Mouse (Mus musculus): ENCODE data around the gene Grhl3.
A peak's percentile ranks its signal among the peaks of the same experiment; 100 is the strongest.
"Not testable (repeated sequence)": the region's sequence is repeated elsewhere in the genome, so short reads cannot be mapped to it uniquely, and the experiment has no call there.

Gene Grhl3

DNA sequence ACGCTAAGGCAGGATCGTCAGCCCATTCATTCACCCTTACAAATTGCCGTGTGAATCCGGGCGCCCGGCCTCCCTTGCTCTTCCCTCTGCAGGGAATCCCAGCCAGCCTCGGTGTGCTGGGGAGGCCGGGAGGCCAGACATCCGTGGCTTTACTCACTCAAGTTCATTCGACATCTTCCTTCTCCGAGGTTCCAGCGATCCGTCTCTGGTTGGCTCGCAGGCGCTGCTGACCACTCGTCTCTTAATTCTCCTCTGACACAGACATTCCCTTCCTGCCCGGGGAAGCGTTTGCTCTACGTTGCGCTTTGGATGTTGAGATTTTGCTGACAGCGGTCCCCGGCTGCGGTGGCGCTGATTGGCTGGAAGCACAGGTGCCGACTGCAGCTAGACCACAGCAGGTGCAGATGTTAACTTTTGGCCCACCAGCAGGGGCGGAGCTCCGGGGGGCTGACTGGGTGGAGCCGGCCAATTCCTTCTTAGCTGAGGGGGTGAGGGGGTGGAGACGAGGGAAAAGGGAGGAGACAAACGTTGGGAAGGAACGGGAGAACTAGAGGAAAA, at the start of gene Grhl3:
TSS of gene Grhl3 (minus strand) at position 380 of the 558 bp plus-strand sequence.
- DNase-seq = peak; percentile 40

DNA sequence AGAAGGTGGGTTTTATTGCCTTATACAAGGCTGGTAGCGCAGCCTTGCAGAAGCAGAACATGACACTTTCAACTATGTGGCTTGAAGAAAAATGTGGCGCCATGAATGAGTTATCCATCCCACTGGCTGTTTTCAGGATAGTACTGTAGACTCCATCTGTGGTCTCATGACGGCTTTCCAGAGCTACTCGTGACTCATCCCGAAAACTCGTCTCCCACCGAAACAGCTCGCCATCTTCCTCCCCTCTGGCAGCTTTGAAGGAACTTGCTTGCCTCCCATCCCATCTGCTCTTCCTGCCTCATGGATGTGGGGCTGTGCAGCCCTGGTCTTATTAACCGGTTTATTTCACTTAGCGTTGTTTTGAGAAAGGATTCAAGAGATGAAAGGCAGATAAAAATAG, 48.9 kb upstream of the Grhl3 start:
- no peak for DNase-seq

DNA sequence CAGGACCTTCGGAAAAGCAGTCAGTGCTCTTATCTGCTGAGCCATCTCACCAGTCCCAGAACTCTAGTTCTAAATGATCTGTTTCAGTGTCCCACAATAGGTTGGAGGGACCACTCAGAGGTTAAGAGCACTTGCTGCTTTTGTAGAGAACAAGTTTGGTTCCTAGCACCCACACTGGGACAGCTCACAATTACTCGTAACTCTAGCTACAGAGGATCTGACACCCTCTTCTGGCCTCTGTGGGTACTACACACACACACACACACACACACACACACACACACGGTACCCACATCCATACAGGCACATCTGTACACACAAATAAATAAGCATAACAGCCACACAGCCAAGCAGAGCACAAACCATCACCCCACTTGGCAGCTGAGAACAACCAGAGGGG, 47.0 kb upstream of the Grhl3 start:
- DNase-seq = no peak

DNA sequence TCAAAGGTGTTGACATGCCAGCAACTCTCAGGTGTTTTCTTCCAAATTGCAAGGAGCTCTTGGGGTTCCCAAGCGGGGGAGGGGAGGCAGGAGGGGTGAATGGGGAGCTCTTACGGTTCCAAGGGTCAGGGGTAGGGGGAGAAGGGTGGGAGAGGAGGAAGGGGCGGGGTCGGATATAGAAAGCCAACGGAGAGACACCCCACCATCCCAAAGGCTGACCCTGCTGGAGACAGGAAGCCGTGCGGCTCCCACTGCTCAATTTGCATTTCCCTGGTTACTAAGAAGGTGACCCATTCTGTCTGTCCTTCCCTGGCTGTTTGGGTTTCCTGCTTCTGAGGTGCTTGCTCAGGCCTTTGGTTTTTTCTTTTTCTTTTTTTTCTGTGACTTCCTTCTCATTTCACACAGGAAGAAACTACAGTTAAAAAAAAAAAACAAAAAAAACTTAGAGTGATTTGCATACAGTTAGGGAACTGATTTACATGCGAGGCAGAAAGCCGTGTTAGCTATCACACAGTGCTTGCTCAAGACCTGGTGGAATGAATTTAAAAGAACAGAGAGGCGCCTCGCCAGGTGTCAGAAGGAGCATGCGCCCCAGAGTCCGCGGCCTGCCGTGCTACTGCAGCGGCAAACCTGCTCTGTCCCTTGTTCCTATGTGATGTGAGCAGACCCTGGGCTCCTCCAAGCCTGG, 44.5 kb upstream of the Grhl3 start:
- DNase-seq = no peak

DNA sequence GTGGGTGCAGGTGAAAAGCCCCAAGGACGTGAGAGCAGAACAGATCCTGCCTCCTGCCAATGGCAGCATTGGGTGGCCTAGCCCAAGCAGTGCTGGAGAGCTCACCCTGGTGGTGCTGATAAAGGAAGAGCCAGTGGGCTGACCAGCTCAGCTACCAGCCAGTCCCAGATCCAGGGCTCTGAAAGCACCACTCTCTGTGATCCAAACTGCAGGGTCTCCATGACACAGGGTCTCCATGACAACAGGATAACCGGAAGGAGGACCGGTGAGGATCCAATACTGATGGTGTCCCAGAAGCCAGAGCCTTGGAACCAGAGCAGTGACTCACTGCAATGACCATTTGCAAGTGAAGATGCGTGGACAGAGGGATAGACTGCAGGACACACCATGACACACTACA, 43.6 kb upstream of the Grhl3 start:
- DNase-seq = no peak

DNA sequence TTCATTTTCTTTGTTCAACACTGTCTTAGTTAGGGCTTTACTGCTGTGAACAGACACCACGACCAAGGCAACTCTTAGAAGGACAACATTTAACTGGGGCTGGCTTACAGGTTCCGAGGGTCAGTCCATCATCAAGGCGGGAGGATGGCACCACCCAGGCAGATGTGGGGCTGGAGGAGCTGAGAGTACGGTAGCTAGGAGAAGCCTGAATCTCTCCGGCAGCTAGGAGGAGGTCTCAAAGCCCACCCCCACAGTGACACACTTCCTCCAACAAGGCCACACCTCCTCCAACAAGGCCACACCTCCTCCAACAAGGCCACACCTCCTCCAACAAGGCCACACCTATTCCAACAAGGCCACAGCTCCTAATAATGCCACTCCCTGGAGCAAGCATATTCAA, 41.9 kb upstream of the Grhl3 start:
- not testable (repeated sequence) for DNase-seq

DNA sequence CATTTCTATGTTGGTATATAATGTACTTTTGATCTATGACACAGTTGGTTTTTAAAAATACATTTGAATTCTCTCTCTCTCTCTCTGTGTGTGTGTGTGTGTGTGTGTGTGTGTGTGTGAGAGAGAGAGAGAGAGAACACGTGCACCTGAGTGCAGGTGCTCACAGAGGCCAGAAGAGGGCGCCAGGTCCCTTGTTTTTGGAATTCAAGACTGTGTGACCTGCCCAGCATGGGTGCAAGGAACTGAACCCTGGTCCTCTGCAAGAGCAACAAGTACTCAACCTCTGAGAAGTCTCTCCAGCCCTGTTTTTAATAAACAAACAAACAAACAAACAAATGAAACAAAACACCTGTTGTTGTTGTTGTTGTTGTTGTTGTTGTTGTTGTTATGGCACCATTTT, 36.6 kb upstream of the Grhl3 start:
- no peak for DNase-seq

DNA sequence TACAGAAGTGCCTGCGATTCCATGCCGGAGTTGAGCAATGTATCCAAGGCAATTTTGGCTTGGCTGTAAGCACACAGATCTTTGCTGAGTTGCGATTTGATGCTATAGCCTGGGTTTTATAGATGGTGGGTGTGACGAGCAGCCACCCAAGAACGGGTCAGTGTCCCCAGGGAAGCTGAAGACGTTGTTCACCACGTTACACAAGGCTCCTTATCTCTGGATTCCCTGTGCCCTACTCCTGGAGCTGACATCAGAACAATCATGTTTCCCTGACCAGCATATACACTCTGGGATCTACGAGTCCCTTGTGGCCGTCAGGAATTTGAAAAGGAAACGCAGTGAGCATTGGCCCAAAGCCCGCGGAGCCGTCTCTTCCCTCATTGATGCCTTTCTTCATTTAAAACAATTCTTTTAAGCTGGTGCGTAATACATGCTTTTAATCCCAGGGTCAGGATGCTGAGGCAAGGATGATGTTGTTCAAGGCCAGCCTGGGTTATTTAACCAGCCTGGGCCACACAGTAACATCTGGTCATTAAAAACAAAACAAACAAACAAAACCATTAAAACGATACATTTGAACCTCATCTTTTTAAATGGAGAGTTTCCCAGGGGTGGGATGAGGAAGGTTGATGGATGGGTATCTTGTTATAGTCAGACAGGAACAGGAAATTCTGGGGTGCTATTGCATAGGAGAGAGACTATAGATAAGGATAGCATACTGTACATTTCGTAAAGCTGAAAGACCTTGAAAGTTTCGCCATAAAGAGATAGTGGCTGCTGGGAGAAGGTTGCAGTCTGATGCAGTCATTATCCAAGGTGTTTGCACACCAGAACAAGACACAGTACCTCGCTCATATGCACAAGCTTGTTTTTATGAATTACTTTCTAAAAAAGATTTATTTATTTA, 34.8 kb upstream of the Grhl3 start:
- no peak for DNase-seq

DNA sequence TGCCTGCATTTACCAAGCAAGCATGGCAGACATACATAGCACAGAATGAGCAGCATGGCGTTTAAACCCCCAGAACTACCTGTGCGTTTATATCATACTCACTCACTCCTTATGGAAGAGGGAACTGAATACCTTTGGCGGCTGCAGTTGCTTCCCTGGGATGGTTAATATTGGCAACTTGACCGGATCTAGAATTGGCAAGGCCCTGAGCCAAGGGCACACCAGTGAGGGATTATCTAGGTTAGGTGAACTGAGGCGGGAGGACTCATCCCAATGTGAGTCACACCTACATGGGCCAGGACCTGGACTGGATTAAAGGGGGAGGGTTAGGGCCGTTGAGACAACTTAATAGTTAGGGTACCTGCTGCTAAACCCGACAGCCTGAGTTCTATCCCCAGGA, 32.8 kb upstream of the Grhl3 start:
- no peak for DNase-seq

DNA sequence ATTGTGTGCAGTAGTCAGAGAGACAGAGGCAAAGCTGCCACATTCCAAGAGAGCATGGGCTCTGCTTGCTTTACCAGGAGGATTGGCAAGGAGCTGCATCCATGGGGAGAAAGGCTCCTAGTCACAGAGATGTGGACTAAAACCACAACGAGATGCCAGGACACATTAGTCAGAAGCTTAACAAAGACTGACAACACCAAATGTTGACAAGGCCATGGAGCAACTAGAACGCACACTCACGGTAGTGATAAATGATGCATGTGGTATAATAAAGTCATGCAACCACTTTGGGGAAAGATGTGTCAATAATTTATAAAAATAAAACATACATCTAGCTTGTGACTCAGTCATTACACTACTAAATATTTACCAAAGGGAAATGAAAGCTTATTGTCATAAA, 28.1 kb upstream of the Grhl3 start:
- DNase-seq = no peak

DNA sequence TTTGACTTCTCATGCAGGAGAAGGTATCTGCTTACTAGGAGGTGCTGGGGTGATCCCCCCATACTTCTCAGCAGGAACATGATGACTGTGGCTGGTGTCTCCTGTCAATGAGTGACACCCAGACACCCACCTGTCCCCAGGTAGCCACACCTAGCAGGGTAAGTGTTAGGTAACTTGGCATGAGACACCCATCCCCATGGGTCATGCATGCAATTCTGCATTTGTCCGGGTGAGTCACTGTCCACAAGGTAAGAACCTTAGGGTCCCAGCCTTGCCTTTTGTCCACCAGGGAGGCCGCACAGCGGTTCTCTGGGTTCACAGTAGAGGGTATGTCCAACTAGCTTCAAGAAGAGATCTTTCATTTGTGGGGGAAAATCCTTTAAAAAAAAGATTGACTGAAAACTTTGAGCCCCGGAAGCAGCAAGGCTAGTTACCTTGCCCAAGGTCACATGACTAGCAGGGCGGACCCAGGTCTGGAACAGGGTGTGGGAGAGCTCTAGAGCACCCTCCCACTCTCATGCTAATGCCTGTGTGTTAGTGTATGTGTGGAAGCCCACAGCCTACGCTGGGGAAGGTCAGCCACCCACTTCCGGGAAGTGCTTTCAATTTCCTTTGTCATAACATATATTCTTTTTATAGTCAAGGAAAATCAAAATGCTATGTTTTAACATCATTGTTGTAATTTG, 26.2 kb upstream of the Grhl3 start:
- no peak for DNase-seq

DNA sequence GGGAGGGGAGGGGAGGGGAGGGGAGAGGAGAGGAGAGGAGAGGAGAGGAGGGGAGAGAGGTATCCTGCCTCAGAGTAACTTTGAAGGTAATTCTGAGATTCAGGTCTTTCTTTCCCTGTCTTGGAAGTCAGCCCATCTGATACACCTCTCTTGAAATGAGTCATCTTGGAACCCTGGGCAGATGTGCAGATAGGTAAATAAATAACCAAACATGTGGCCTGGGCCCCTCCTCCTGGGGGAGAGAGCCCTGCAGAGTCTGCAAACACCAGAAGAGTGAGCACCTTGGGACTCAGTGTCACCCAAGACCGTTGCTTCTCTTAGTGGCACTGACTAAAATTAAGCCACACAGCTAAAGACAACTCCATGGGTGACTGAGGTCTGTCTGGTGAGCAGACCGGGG, 25.6 kb upstream of the Grhl3 start:
- DNase-seq = no peak

DNA sequence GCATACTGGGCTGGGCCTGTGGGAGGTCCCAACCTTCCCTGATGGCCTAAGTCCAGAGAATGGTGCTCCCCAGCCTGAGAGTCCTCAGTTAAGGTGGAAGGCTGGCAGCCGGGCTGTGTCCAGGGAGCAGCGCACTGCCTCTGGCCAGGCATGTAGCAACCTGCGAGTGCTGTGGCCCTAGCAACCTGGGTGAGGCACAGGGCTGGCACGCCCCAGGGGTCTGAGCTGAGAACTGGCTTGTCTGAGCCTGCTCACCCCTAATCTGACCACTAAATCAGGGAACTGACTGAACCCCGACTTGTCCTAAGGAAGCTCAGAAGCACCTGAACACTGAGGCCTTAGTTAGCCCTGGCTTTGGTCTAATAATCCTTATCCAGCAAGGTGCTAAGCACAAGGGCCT, 24.1 kb upstream of the Grhl3 start:
- DNase-seq = no peak

DNA sequence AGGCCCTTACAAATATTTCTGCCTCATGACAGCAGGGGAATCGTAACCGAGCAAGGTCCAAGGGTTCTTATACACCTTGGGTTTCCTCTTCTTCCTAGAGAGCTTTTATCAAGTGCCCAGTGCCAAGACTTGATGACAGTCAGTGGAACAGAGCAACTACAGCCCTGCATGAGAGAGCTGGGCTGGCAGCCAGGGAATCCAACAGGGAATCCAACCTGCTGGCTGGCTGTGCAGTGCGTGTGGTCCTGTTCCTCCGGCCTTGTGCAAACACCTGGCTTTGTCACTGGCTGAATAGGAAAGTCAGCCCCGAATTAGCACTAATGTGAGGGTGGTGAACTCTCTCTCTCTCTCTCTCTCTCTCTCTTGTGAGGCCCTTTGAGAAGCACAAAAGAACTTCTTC, 22.5 kb upstream of the Grhl3 start:
- DNase-seq = peak; percentile 37

DNA sequence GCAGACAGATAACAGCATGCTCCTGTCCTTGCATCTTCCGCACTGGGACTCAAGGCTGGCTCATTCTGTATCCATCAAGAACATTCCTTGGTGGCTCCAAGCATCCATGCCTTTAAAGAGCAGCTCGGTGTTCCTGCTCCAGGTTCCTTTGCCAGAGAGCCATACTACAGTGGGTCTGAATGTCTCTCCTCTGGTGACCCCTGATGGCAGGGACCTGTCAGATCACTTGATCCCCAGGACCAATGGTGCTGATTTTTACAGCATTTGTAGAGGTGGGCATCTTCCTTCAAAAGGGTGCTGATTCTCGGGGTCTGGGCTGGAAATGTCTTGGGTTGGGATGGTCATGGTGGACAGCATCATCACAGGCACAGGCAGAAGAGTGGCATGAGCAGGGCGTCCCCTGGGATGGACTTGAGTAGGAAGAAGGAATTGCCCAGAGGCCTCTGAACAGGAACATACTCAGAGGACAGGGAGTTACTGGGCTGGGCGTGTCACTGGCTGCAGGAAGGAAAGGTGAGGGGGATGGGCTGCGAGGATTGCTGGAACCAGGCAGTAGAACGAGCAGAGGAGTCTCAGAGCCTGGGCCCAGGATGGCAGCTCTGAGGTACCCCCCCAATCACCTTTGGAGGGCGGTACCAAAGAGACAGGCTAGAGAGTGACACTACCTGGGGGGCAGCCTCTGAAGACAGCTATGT, 18.3 kb upstream of the Grhl3 start:
- DNase-seq = no peak

DNA sequence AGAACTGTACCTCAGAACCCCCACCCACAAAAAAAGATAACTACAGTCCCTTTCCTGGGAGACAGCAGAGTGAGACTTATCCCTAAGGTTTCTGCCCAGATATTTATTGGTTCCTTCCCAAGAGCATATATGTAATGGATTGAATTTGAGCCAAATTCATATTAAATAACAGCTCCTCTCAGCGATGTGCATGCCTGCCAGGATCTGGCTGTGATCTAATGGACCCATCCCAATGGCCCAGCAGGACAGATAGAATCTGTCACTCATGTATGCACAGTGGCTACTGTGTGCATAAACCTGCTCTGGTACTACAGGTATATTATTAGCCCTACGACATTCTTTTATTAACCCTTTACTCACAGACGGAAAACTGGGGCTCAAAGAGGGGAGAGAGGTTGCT, 17.7 kb upstream of the Grhl3 start:
- DNase-seq = no peak

DNA sequence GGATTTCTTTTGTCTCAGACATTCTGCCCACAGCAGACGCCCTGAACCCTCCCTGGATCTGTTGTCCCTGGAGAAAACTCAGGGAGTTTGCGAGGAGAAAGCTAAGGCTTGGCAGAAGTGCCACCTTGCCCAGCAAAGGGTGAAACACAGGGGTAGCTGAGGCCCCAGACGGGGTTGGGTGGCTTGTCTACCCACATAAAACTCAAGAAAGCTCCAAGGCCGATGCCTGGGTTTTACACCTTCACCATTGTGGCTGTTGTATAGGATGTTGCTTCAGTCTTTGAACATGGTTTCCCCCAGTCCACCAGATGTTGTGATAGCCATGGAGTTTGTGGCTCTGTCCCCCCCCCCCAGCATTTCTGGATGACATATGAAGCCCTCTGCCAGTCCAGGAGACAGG, 11.4 kb upstream of the Grhl3 start:
- no peak for DNase-seq

DNA sequence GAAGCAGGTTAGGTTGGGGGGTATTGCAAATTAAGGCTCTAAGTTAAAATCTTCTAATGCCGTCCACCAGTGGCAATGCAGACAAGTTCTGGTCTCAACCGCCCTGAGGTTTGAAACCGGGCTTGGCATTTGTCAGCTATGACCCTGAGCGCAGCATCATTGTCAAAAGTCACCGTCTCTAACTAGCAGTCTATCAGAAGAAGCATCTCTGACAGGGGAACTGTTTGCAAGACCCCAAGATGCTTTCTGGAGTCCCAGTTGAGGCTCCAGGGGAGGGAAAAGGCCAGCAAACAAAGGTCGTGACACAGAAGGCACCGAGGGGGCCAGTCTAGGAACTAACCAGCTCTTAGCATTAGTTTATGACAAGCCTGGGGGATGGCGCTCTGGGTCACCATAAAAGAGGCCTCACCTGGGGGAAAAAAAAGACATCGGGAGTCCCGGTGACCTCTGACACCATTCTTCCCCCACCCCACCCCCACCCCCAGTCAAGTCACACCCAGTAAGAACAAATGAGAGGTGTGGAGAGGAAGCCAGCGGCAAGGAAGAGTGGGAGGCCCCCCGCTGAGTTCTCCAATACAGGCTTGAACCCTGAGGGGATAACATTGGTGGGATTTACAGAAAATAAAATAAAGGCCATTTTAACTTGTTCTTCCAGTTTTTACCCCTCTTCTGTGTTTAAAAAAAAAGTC, 7.9 kb upstream of the Grhl3 start:
- DNase-seq = no peak

DNA sequence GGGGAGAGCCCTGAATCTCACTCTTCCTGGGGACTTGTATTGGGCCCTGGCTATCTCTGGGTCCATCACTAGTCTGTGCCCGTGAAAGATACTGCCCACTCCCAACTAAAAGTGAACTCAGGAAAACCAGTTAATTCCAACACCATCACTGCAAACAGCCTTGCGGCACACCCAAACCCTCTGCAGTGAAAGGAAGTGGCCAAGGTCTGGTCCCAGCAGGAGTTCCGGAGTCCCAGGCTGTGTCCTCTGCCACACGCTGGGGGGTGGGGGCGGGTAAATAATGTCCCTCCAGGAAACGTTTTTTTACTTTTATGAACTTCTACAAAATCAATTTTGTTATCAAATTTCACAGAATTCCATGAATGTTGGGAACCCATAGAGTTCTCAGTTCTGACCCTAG, 6.3 kb upstream of the Grhl3 start:
- no peak for DNase-seq

DNA sequence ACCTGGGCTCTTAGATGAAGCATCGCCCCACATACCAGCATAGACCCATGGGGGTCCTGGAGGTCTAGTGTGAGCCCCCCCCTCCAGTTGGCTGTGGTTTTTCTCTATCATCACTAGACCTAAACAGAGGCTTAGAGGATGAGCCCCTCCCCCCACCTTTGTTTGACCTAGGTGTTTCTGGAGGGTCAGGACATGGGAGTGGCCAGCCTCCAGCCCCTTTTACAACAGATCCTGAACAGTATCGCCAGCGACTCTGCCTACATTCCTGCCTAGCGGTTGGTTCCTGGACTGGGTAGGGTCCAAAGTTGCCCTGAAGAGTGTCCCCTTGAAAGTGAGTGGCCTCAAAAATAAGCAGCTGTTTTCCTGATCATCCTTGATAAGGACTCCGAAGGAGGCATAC, 5.1 kb upstream of the Grhl3 start:
- DNase-seq = no peak

DNA sequence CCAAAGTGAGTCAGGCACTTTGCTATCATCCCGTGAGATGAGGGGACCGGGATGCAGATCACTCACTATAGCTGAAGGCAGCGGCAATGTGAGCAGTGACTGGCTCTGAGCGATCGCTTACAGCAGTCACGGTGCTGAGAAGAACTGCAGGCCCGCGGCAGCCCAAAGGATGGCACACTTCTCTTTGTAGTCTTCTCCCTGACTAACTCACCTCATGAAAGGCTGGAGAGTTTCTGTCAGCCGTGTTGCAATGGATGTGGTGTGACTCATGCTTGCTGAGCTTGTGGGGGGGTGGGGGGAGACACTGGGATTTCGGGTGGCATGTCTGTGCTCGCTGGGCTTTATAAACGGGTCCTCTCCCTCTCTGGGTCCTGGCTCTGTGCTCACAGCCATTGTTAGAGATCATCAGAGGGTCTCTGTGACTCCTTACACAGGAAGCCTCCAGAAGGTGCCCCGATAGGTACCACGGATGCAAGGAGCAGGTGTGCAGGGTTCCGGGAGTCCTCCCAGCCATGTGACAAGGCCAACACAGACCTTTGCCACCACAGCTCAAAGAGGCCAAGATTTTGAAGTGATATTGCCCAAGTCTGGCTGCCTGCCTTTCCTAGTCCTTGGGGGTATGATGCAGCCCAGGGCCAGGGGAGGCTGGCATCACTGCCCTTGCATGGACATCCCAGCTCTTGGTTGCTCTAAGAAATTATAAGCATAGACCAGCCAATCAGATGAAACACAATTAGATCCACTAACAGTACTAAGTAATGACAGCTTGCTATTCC, 2.1 kb upstream of the Grhl3 start:
- DNase-seq = no peak

DNA sequence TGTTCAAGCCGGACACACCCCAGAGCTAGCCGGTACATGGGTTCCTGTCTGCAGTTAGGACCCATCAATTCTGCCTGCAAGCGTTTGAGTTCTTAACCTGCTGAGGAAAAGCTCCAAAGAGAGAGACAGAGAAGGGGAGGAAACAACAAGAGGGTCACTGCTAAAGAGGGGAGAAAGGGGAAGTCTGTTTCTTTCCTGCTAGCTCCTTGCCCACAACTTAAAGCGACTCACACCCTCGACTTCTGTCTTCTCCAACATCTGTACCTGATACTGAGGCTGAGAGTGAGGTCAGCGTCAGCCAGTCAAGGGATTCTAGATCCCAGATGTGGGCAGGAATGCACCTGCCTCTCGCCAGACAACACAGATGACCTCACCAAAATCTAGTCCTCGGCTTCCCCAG, 1.2 kb downstream of the Grhl3 start:
- no peak for DNase-seq
